Mouse (Mus musculus) heart, postnatal 4 days (tissue): Measurements from ENCODE around the gene Mrc2. TPM values are rescaled to one million over a fixed set of nuclear protein-coding genes. Genes with fewer than 3 reads are reported as not detected.

ENCODE experiments used
- total RNA-seq, 2 experiments: library from RNA; stranded (reverse); gene quantifications; 2 replicates each; pipeline ENCODE4 v1.2.3; 2021

Mrc2 gene
- total RNA-seq, 2 experiments from 2014 or later, result 31.5 to 32.8 TPM

Other genes starting within 250 kb of the Mrc2 start
- not detected for gene Efcab3, start 229.1 kb upstream of the Mrc2 start, total RNA-seq
- gene Mettl2, start 166.2 kb upstream of the Mrc2 start, total RNA-seq, result 10 to 100 TPM; 16.2 TPM
- gene Gm10842, start 145.8 kb upstream of the Mrc2 start, total RNA-seq, result not detected
- 10 to 100 TPM; 51.2 to 52.0 TPM for gene Tlk2, start 113.8 kb upstream of the Mrc2 start, total RNA-seq
- gene March10, start 164.1 kb downstream of the Mrc2 start, total RNA-seq, result under 1 TPM in 1 of 2 experiments, not detected in 1; 0.09 TPM